Mouse (Mus musculus) brain, adult 2 months (tissue): Measurements from ENCODE around the gene Stx2.
A peak's percentile ranks its signal among the peaks of the same experiment; 100 is the strongest.
"Not testable (repeated sequence)": the region's sequence is repeated elsewhere in the genome, so short reads cannot be mapped to it uniquely, and the experiment has no call there.

Experiments used
- DNase-seq: peaks from one replicate; pipeline ENCODE4 v3.0.0; 2011; ENCODE audit warnings: low read depth, low spot score

The Stx2 gene

GRCm38 (mm10) chr5:129009577-129009976 lies 1.2 kb upstream of the Stx2 start:
- no peak for DNase-seq

GRCm38 (mm10) chr5:129008008-129008407 lies 366 bp downstream of the Stx2 start:
- no peak for DNase-seq

- no peak for DNase-seq
These were observed 1.0 kb downstream of the Stx2 start for GRCm38 (mm10) chr5:129007105-129007957.

GRCm38 (mm10) chr5:129006031-129006788 lies 2.2 kb downstream of the Stx2 start:
- DNase-seq, result no peak

GRCm38 (mm10) chr5:129005416-129005815 lies 3.0 kb downstream of the Stx2 start:
- peak; percentile 38 for DNase-seq

GRCm38 (mm10) chr5:129002571-129003011 lies 5.8 kb downstream of the Stx2 start:
- no peak for DNase-seq

GRCm38 (mm10) chr5:129000706-129001468 lies 7.5 kb downstream of the Stx2 start:
- DNase-seq, result peak; percentile 53

GRCm38 (mm10) chr5:128987141-128987954 lies 21.0 kb downstream of the Stx2 start:
- no peak for DNase-seq

GRCm38 (mm10) chr5:128985946-128986345 lies 22.4 kb downstream of the Stx2 start:
- no peak for DNase-seq

GRCm38 (mm10) chr5:128984536-128984935 lies 23.8 kb downstream of the Stx2 start:
- DNase-seq, result peak; percentile 75

- peak; percentile 73 for DNase-seq
These were observed 26.8 kb downstream of the Stx2 start for GRCm38 (mm10) chr5:128981607-128982006.

- DNase-seq, result no peak
These were observed 27.5 kb downstream of the Stx2 start for GRCm38 (mm10) chr5:128980857-128981256.

- DNase-seq, result no peak
These were observed 29.4 kb downstream of the Stx2 start for GRCm38 (mm10) chr5:128978957-128979356.

- DNase-seq, result not testable (repeated sequence)
These were observed 30.9 kb downstream of the Stx2 start for GRCm38 (mm10) chr5:128977466-128977865.

- peak; percentile 50 for DNase-seq
These were observed 32.1 kb downstream of the Stx2 start for GRCm38 (mm10) chr5:128976266-128976665.

GRCm38 (mm10) chr5:128971298-128971697 lies 37.1 kb downstream of the Stx2 start:
- DNase-seq, result peak; percentile 79

GRCm38 (mm10) chr5:128970878-128971277 lies 37.5 kb downstream of the Stx2 start:
- DNase-seq, result no peak

GRCm38 (mm10) chr5:128964353-128964752 lies 44.0 kb downstream of the Stx2 start:
- DNase-seq, result peak; percentile 52

GRCm38 (mm10) chr5:128958916-128959315 lies 49.5 kb downstream of the Stx2 start:
- no peak for DNase-seq

- DNase-seq, result peak; percentile 53
These were observed 54.0 kb downstream of the Stx2 start for GRCm38 (mm10) chr5:128954371-128954770.
